Mouse (Mus musculus) heart, embryonic 14.5 days (tissue): ENCODE data around the gene Pappa2. TPM values are rescaled to one million over a fixed set of nuclear protein-coding genes. Genes with fewer than 3 reads are reported as not detected.

ENCODE experiments used
- ATAC-seq: fragments of 200-750 bp; cut with Nextera tagmentation; 2 replicates; pipeline ENCODE4 v1.8.0; 2017; ENCODE audit warnings: low read depth, moderate TSS enrichment; ENCODE audit not compliant: insufficient number of reproducible peaks, insufficient read depth, low FRiP score
- H3K27ac ChIP-seq, 2 experiments: fragments of 200-500 bp in 1 of 2; fragments of 300-500 bp in 1 of 2; sonication (generic) in 1 of 2; replicated peaks in 1 of 2; 2 replicates each; pipeline ENCODE4 v1.5.1; 2012 to 2014; ENCODE audit warnings: low read depth in 2 of 2, low read length in 2 of 2, control low read depth in 1 of 2, mild to moderate bottlenecking in 1 of 2, mixed read lengths in 1 of 2; ENCODE audit not compliant: control insufficient read depth in 1 of 2, insufficient read depth in 1 of 2
- H3K27me3 ChIP-seq: fragments of 300-500 bp; sonication (generic); 2 replicates; pipeline ENCODE4 v1.6.1; 2014; ENCODE audit warnings: mild to moderate bottlenecking, low read length, control low read depth; ENCODE audit not compliant: control insufficient read depth, insufficient read depth
- H3K36me3 ChIP-seq: fragments of 300-500 bp; sonication (generic); 2 replicates; pipeline ENCODE4 v1.6.1; 2014; ENCODE audit warnings: mild to moderate bottlenecking, control low read depth, low read length, mixed read lengths; ENCODE audit not compliant: control insufficient read depth, insufficient read depth
- H3K4me1 ChIP-seq, 2 experiments: fragments of 200-500 bp in 1 of 2; fragments of 300-500 bp in 1 of 2; sonication (generic) in 1 of 2; 2 replicates each; pipeline ENCODE4 v1.6.1; 2012 to 2014; ENCODE audit warnings: low read length in 2 of 2, control low read depth in 1 of 2, mixed read lengths in 1 of 2; ENCODE audit not compliant: control insufficient read depth in 2 of 2, insufficient read depth in 2 of 2
- H3K4me2 ChIP-seq: fragments of 300-500 bp; sonication (generic); 2 replicates; pipeline ENCODE4 v1.6.1; 2014; ENCODE audit warnings: mild to moderate bottlenecking, low read length
- H3K4me3 ChIP-seq, 2 experiments: fragments of 200-500 bp in 1 of 2; fragments of 300-500 bp in 1 of 2; sonication (generic) in 1 of 2; 2 replicates each; pipeline ENCODE4 v1.5.1; 2012 to 2014; ENCODE audit warnings: low read length in 2 of 2, mild to moderate bottlenecking in 2 of 2, control low read depth in 1 of 2, low read depth in 1 of 2, moderate library complexity in 1 of 2; ENCODE audit not compliant: control insufficient read depth in 1 of 2, insufficient read depth in 1 of 2
- H3K9ac ChIP-seq: fragments of 300-500 bp; sonication (generic); 2 replicates; pipeline ENCODE4 v1.6.1; 2014; ENCODE audit warnings: mild to moderate bottlenecking, low read length
- H3K9me3 ChIP-seq: fragments of 300-500 bp; sonication (generic); 2 replicates; pipeline ENCODE4 v1.6.1; 2016; ENCODE audit warnings: low read length, control low read depth; ENCODE audit not compliant: control insufficient read depth
- WGBS: fragments of 180-500 bp; shearing (Covaris S2); extraction: QIAGEN DNeasy Blood & Tissue Kit; methylation state at CpG from one replicate; pipeline ENCODE4 v1.1.7; 2014; 5-methylcytosine and 5-hydroxymethylcytosine counted together
- polyA plus RNA-seq: library from polyadenylated mRNA; unstranded; fragments of >200 nt; fragmentation: Nextera tagmentation; extraction: Ambion mirVana; gene quantifications from 2 replicates; pipeline ENCODE4 v1.2.1, GENCODE M21; 2014

The Pappa2 gene
- polyA plus RNA-seq, 1 experiment from 2014 or later = 0.58 TPM

- Histone ChIP-seq H3K4me2 (no peak overlapping the region), H3K36me3 (no peaks in the 10 kb centered on the region), H3K27me3 (no peaks in the 10 kb centered on the region), H3K4me1 (no peaks in the 10 kb centered on the region), H3K27ac (no peak overlapping the region), H3K9ac (no peak overlapping the region), H3K9me3 (no peaks in the 10 kb centered on the region), H3K4me3 (no peak overlapping the region)
- no peak for ATAC-seq
Observed at GRCm38 (mm10) chr1:158897339-158897738, 83.0 kb downstream of the Pappa2 start.

GRCm38 (mm10) chr1:158894441-158894840 is 85.8 kb downstream of the Pappa2 start:
- H3K4me3 ChIP-seq = no peak overlapping the region
- ATAC-seq = no peak
- 87% methylated on average over 6 of the region's 6 CpGs for WGBS
- no peaks in the 10 kb centered on the region for H3K9me3 ChIP-seq
- H3K4me1 ChIP-seq = no peaks in the 10 kb centered on the region
- no peak overlapping the region for H3K4me2 ChIP-seq
- no peaks in the 10 kb centered on the region for H3K27me3 ChIP-seq
- H3K27ac ChIP-seq = no peak overlapping the region
- no peaks in the 10 kb centered on the region for H3K36me3 ChIP-seq
- no peak overlapping the region for H3K9ac ChIP-seq

- Histone ChIP-seq H3K27ac (no peak overlapping the region), H3K9me3 (no peaks in the 10 kb centered on the region), H3K4me3 (no peak overlapping the region), H3K4me2 (no peak overlapping the region), H3K9ac (no peak overlapping the region), H3K36me3 (no peaks in the 10 kb centered on the region), H3K4me1 (no peaks in the 10 kb centered on the region), H3K27me3 (no peaks in the 10 kb centered on the region)
- WGBS = 75% methylated on average over 3 of the region's 3 CpGs
- no peak for ATAC-seq
Observed at GRCm38 (mm10) chr1:158875487-158875886, 104.8 kb downstream of the Pappa2 start.

- Histone ChIP-seq H3K36me3 (no peaks in the 10 kb centered on the region), H3K9ac (no peak overlapping the region), H3K4me2 (no peak overlapping the region), H3K4me1 (no peaks in the 10 kb centered on the region), H3K4me3 (no peak overlapping the region), H3K27me3 (no peaks in the 10 kb centered on the region), H3K9me3 (no peaks in the 10 kb centered on the region), H3K27ac (no peak overlapping the region)
- no peak for ATAC-seq
- WGBS = 97% methylated on average over 2 of the region's 2 CpGs
Observed at GRCm38 (mm10) chr1:158874552-158875077, 105.7 kb downstream of the Pappa2 start.

- Histone ChIP-seq H3K4me2 (no peak overlapping the region), H3K27ac (no peak overlapping the region), H3K4me1 (no peaks in the 10 kb centered on the region), H3K4me3 (no peak overlapping the region), H3K9ac (no peak overlapping the region), H3K9me3 (no peaks in the 10 kb centered on the region), H3K36me3 (no peaks in the 10 kb centered on the region), H3K27me3 (no peaks in the 10 kb centered on the region)
- ATAC-seq = no peak
- 50% methylated on average over 1 of the region's 1 CpGs for WGBS
Observed at GRCm38 (mm10) chr1:158873631-158874030, 106.7 kb downstream of the Pappa2 start.

- Histone ChIP-seq H3K9me3 (no peaks in the 10 kb centered on the region), H3K4me3 (no peak overlapping the region), H3K4me1 (no peaks in the 10 kb centered on the region), H3K9ac (no peak overlapping the region), H3K4me2 (no peak overlapping the region), H3K27me3 (no peaks in the 10 kb centered on the region), H3K27ac (no peak overlapping the region), H3K36me3 (no peaks in the 10 kb centered on the region)
- no peak for ATAC-seq
- WGBS = 83% methylated on average over 2 of the region's 2 CpGs
Observed at GRCm38 (mm10) chr1:158871401-158871800, 108.9 kb downstream of the Pappa2 start.

- Histone ChIP-seq H3K27me3 (no peaks in the 10 kb centered on the region), H3K9ac (no peak overlapping the region), H3K4me2 (no peak overlapping the region), H3K4me3 (no peak overlapping the region), H3K4me1 (no peaks in the 10 kb centered on the region), H3K9me3 (no peaks in the 10 kb centered on the region), H3K27ac (no peak overlapping the region), H3K36me3 (no peaks in the 10 kb centered on the region)
- WGBS = 73% methylated on average over 5 of the region's 5 CpGs
- ATAC-seq = no peak
Observed at GRCm38 (mm10) chr1:158860190-158860589, 120.1 kb downstream of the Pappa2 start.
